Mouse (Mus musculus): ENCODE measurements around the gene Aga. TPM values are rescaled to one million over a fixed set of nuclear protein-coding genes. Genes with fewer than 3 reads are reported as not detected.

Aga gene
- polyA plus RNA-seq, 1 experiment: 18.8 TPM

DNA sequence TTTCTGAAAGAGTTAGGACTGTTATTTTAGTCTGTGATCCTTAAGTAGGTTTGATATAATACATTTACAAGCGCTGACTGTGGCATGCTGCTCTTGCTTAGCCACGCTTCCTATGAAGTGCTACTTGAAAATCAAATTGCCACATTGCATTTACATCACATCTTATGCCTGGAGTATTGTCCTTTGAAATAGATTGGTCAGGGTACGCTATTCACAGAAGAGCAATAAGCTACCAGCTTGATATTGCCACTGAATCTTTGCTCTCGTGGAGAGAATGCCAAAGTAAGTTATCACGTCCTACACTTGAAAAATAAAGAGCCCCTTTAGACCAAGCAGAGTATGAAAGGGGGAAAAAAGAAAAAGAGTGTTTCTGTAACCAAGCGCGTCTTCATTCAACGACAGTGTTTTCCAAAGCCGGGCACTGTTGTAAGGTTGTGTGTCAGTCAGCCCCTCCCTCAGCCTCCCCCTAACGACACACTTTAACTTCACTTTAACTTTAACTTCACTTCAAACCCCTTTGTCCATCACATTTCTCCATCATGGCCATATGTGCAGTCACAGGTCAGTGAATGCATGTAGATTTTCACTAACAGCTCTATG, 51.0 kb downstream of the Aga start:
- Histone ChIP-seq H3K9me3 (replicated peaks; ENCODE audit: control insufficient read depth, insufficient read depth, low read length, poor library complexity, severe bottlenecking) (no peaks in the 10 kb centered on the region), H3K4me3 (ENCODE audit: low read depth, low read length) (no peak overlapping the region), H3K27ac (ENCODE audit: insufficient read depth, low read length) (no peak overlapping the region), H3K27me3 (ENCODE audit: control insufficient read depth, insufficient read depth, low read length, poor library complexity, severe bottlenecking) (no peaks in the 10 kb centered on the region; the same call in 1 of the 2 replicates), H3K4me1 (ENCODE audit: control insufficient read depth, insufficient read depth, low read length) (no peaks in the 10 kb centered on the region), H3K36me3 (ENCODE audit: control insufficient read depth, insufficient read depth, low read length, poor library complexity, severe bottlenecking) (no peaks in the 10 kb centered on the region), H3K9ac (ENCODE audit: low read depth, poor library complexity, severe bottlenecking) (no peak overlapping the region)
- TF ChIP-seq POLR2A (IDR thresholded peaks at IDR 0.05; ENCODE audit: insufficient read depth, low read length): no peak
- no peak for TF ChIP-seq EP300 (IDR thresholded peaks at IDR 0.05; ENCODE audit: insufficient read depth, low read depth, low read length)
- no peak for TF ChIP-seq CTCF (IDR thresholded peaks at IDR 0.05; ENCODE audit: low read depth, low read length)

DNA sequence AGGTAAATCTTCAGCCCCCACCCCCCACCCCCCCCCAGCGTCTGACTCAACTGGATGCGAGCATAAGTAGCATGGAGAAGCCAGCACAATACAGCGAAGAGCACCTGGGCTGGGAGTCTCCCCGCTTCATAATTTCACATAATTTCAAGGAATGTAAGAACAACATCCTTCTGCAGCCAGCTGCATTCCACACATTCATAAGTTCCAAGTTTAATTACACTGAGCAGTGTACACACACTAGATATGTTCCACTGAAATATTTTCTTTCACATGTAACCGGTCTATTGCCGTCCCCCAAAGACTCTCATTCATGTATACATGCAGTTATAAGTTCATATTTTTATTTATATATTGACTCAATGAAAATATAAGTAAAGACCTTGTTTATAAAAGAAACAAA, 54.7 kb downstream of the Aga start:
- Histone ChIP-seq H3K27me3 (ENCODE audit: control insufficient read depth, insufficient read depth, low read length, poor library complexity, severe bottlenecking) (no peaks in the 10 kb centered on the region; the same call in 1 of the 2 replicates), H3K4me3 (ENCODE audit: low read depth, low read length) (no peak overlapping the region), H3K36me3 (ENCODE audit: control insufficient read depth, insufficient read depth, low read length, poor library complexity, severe bottlenecking) (no peaks in the 10 kb centered on the region), H3K4me1 (ENCODE audit: control insufficient read depth, insufficient read depth, low read length) (no peaks in the 10 kb centered on the region), H3K9ac (ENCODE audit: low read depth, poor library complexity, severe bottlenecking) (no peak overlapping the region), H3K9me3 (replicated peaks; ENCODE audit: control insufficient read depth, insufficient read depth, low read length, poor library complexity, severe bottlenecking) (no peaks in the 10 kb centered on the region), H3K27ac (ENCODE audit: insufficient read depth, low read length) (no peak overlapping the region)
- TF ChIP-seq POLR2A (IDR thresholded peaks at IDR 0.05; ENCODE audit: insufficient read depth, low read length) (no peak), CTCF (IDR thresholded peaks at IDR 0.05; ENCODE audit: low read depth, low read length) (no peak), EP300 (IDR thresholded peaks at IDR 0.05; ENCODE audit: insufficient read depth, low read depth, low read length) (no peak)

Other genes starting within 250 kb of the Aga start
- gene Neil3, start 127.3 kb downstream of the Aga start, polyA plus RNA-seq (2011; ENCODE audit: insufficient read depth, insufficient read length, low read depth, missing spikeins): 10.5 and 11.7 TPM in 2 replicates

Measured in ES-Bruce4 (cell line).